Mouse (Mus musculus): Measurements from ENCODE around the gene Spin2d.
"Not testable (repeated sequence)": the region's sequence is repeated elsewhere in the genome, so short reads cannot be mapped to it uniquely, and the experiment has no call there.

Gene Spin2d

GRCm38 (mm10) chrX:73176889-73177288, at the start of gene Spin2d:
TSS of gene Spin2d (minus strand) at chrX:73176989.
- not testable (repeated sequence) for DNase-seq (ENCODE audit: low read depth)

- DNase-seq (ENCODE audit: low read depth): no peak
Measured at GRCm38 (mm10) chrX:73225365-73225764, 48.6 kb upstream of the Spin2d start.

- peak; percentile 27 for DNase-seq (ENCODE audit: low read depth)
Measured at GRCm38 (mm10) chrX:73213819-73214564, 37.2 kb upstream of the Spin2d start, which contains the start of gene Xlr4b. TSS of gene Xlr4b (plus strand) at chrX:73214333.

- DNase-seq (ENCODE audit: low read depth): peak; percentile 26
Measured at GRCm38 (mm10) chrX:73191934-73192333, 15.1 kb upstream of the Spin2d start, which contains the start of gene Xlr3b. TSS of gene Xlr3b (plus strand) at chrX:73192207.

GRCm38 (mm10) chrX:73149350-73149749, 27.4 kb downstream of the Spin2d start, which contains the start of gene DXBay18:
TSS of gene DXBay18 (minus strand) at chrX:73149450.
- DNase-seq (ENCODE audit: low read depth): not testable (repeated sequence)

GRCm38 (mm10) chrX:73148496-73148895, 28.3 kb downstream of the Spin2d start, which contains the start of gene Xlr5b:
TSS of gene Xlr5b (plus strand) at chrX:73148796.
- not testable (repeated sequence) for DNase-seq (ENCODE audit: low read depth)

GRCm38 (mm10) chrX:73143218-73143618, 33.6 kb downstream of the Spin2d start:
- not testable (repeated sequence) for DNase-seq (ENCODE audit: low read depth)
